9 mouse cellular contexts compared by ENCODE assay signal in genomic region chr4:117834845-117835530, GRCm38 (mm10). TPM values are rescaled to one million over a fixed set of nuclear protein-coding genes. Genes with fewer than 3 reads are reported as not detected.
DNase-seq lines count a peak whose midpoint lies in the region; ATAC-seq and TF ChIP-seq lines count a peak whose summit lies in the region.
"Had no signal": no experiment of that assay in that cellular context is flagged by ENCODE, and none has a peak within 500 bp of the region (broad histone marks: within the 10 kb centered on the region; RNA-seq: fewer than 3 reads in every experiment).

No protein-coding gene starts in this region.

- peak; percentile 36 for ATAC-seq in forebrain, embryonic 14.5 days

- intact Hi-C loops in heart, postnatal 14 days (cut with DNase I), result no loop called here

- peak overlapping the region; percentile 96 for H3K4me2 ChIP-seq in forebrain, embryonic 14.5 days (ENCODE audit: low read length)

- DNase-seq in Muller cell, postnatal 12 days (ENCODE audit: inconsistent ontology term), result peak; percentile 85
- peak; percentile 59 to 61 for DNase-seq in cerebellum, adult 18-20 months
- DNase-seq in forebrain, embryonic 14.5 days (ENCODE audit: low spot score), result peak; percentile 85
- peak; percentile 62 to 70 for DNase-seq in heart, postnatal 14 days
- DNase-seq in layer of hippocampus, adult 2 months (ENCODE audit: low spot score in 2 of 2), result peak in 1 of 2 experiments; percentile 39
- DNase-seq in lung, postnatal 10 days, result peak; percentile 93
- peak; percentile 66 for DNase-seq in retina, embryonic 14.5 days (ENCODE audit: low spot score)
- peak; percentile 67 for DNase-seq in urinary bladder, adult 2 months (ENCODE audit: low spot score)

- H3K4me1 ChIP-seq in forebrain, embryonic 14.5 days (ENCODE audit: control insufficient read depth, insufficient read depth, low read length), result peaks cover 2% of the 10 kb centered on the region

- TF ChIP-seq CTCF in layer of hippocampus, adult 2 months (conservative IDR thresholded peaks at IDR 0.05), result no peak; the same call in 1 of the 2 replicates

- WGBS in forebrain, embryonic 14.5 days, result 1% methylated on average over 35 of the region's 36 CpGs

- no peaks in the 10 kb centered on the region for H3K36me3 ChIP-seq in forebrain, embryonic 14.5 days (ENCODE audit: control insufficient read depth, insufficient read depth, low read length)

- no peaks in the 10 kb centered on the region for H3K27me3 ChIP-seq in forebrain, embryonic 14.5 days (replicated peaks; ENCODE audit: control insufficient read depth, insufficient read depth, low read length)

- peak overlapping the region; percentile 77 for H3K27ac ChIP-seq in forebrain, embryonic 14.5 days (ENCODE audit: low read depth, low read length)
- H3K27ac ChIP-seq in layer of hippocampus, adult 2 months, result peak overlapping the region; percentile 95

- no peaks in the 10 kb centered on the region for H3K9me3 ChIP-seq in forebrain, embryonic 14.5 days (replicated peaks; ENCODE audit: control insufficient read depth, low read length)

- peak overlapping the region; percentile 71 for H3K4me3 ChIP-seq in forebrain, embryonic 14.5 days (ENCODE audit: low read depth, low read length)
- H3K4me3 ChIP-seq in layer of hippocampus, adult 2 months, result peak overlapping the region; percentile 77

- peak overlapping the region; percentile 82 for H3K9ac ChIP-seq in forebrain, embryonic 14.5 days (ENCODE audit: low read length)

RNA-seq across cellular contexts. Expression of gene Slc6a9, which starts 0.7 kb away (rescaled TPM):
- polyA plus RNA-seq in forebrain, embryonic 14.5 days (2014; fragmentation: Nextera tagmentation; extraction: Ambion mirVana), result 8.0 and 9.6 TPM in 2 replicates
- 1 to 10 TPM; 2.6 to 4.1 TPM for total RNA-seq in heart, postnatal 14 days (2021)
- 10 to 100 TPM; 32.2 to 33.2 TPM for total RNA-seq in layer of hippocampus, adult 2 months (2021)
- 51.2 and 58.0 TPM in 2 replicates for polyA plus RNA-seq in urinary bladder, adult 2 months (2012; rRNA removed)
- total RNA-seq: neutrophil, adult 5-6 weeks had no signal

RNA-seq across cellular contexts. Expression of gene Ccdc24, which starts 37.4 kb away (rescaled TPM):
- polyA plus RNA-seq in forebrain, embryonic 14.5 days (2014; fragmentation: Nextera tagmentation; extraction: Ambion mirVana), result 1.5 and 1.6 TPM in 2 replicates
- total RNA-seq in heart, postnatal 14 days (2021), result under 1 TPM; 0.39 to 0.45 TPM
- total RNA-seq in layer of hippocampus, adult 2 months (2021), result 1 to 10 TPM in 1 of 2 experiments, under 1 TPM in 1; 0.79 to 2.0 TPM
- polyA plus RNA-seq in urinary bladder, adult 2 months (2012; rRNA removed), result 0.90 and 1.7 TPM in 2 replicates
- total RNA-seq: neutrophil, adult 5-6 weeks had no signal

RNA-seq across cellular contexts. Expression of gene B4galt2, which starts 48.3 kb away (rescaled TPM):
- polyA plus RNA-seq in forebrain, embryonic 14.5 days (2014; fragmentation: Nextera tagmentation; extraction: Ambion mirVana), result 49.1 and 50.6 TPM in 2 replicates
- total RNA-seq in heart, postnatal 14 days (2021), result 1 to 10 TPM; 7.5 to 8.0 TPM
- 10 to 100 TPM; 58.6 to 61.3 TPM for total RNA-seq in layer of hippocampus, adult 2 months (2021)
- polyA plus RNA-seq in urinary bladder, adult 2 months (2012; rRNA removed), result 18.4 and 23.8 TPM in 2 replicates
- total RNA-seq: neutrophil, adult 5-6 weeks had no signal

RNA-seq across cellular contexts. Expression of gene Atp6v0b, which starts 52.1 kb away (rescaled TPM):
- polyA plus RNA-seq in forebrain, embryonic 14.5 days (2014; fragmentation: Nextera tagmentation; extraction: Ambion mirVana), result 483 and 520 TPM in 2 replicates
- total RNA-seq in heart, postnatal 14 days (2021), result 100 to 1,000 TPM; 128 to 129 TPM
- 100 to 1,000 TPM; 411 to 424 TPM for total RNA-seq in layer of hippocampus, adult 2 months (2021)
- polyA plus RNA-seq in urinary bladder, adult 2 months (2012; rRNA removed), result 245 and 352 TPM in 2 replicates

RNA-seq across cellular contexts. Expression of gene Dph2, which starts 56.8 kb away (rescaled TPM):
- 26.8 and 31.9 TPM in 2 replicates for polyA plus RNA-seq in forebrain, embryonic 14.5 days (2014; fragmentation: Nextera tagmentation; extraction: Ambion mirVana)
- 1 to 10 TPM; 2.7 to 2.9 TPM for total RNA-seq in heart, postnatal 14 days (2021)
- 10 to 100 TPM; 10.1 to 12.1 TPM for total RNA-seq in layer of hippocampus, adult 2 months (2021)
- 9.6 and 14.0 TPM in 2 replicates for polyA plus RNA-seq in urinary bladder, adult 2 months (2012; rRNA removed)

Comparison
In these comparisons a context has a peak if more than half of its experiments do, and no peak if none do; other contexts are left out.
1. RNA of gene Slc6a9, which starts 0.7 kb away (total RNA-seq): 32.2 to 33.2 TPM in layer of hippocampus, adult 2 months; 2.6 to 4.1 TPM in heart, postnatal 14 days; every median in the first group is over 4 times any median in the second.
2. RNA of gene B4galt2, which starts 48.3 kb away (total RNA-seq): 58.6 to 61.3 TPM in layer of hippocampus, adult 2 months; 7.5 to 8.0 TPM in heart, postnatal 14 days; every median in the first group is over 4 times any median in the second.